Mouse (Mus musculus): ENCODE measurements around the gene Pde6h.

DNA sequence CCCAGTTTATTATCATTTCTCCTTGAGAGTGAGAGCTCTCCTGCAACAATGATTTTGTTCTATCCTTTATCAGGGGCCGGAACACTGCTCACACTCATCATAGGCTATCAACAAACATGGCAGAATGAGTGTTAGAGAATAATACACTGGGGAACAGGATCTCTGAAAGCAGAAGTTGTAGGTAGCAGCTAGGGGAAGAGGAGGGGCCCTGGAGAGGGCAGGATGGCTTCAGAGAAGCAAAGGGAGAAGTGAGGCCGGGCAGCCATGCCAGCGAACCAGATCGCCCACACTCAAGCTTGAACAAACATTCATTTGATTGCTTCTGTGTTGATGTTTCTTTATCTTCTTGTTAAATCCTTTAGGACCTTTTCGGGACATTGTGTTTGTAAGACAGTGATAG is 22.6 kb downstream of the Pde6h start:
- no peak for TF ChIP-seq CTCF (conservative IDR thresholded peaks at IDR 0.05 in 1 of 2, IDR thresholded peaks at IDR 0.05 in 1 of 2; ENCODE audit: low read depth in 2 of 2, low read length in 2 of 2)
- no peak for TF ChIP-seq MAFK (IDR thresholded peaks at IDR 0.05; ENCODE audit: insufficient replicate concordance, low read length)
- TF ChIP-seq MAX (IDR thresholded peaks at IDR 0.05; ENCODE audit: low read length): no peak
- TF ChIP-seq HCFC1 (IDR thresholded peaks at IDR 0.05; ENCODE audit: low read depth, low read length): no peak
- no peak for TF ChIP-seq ETS1 (conservative IDR thresholded peaks at IDR 0.05; ENCODE audit: low read depth, low read length)
- no peak for TF ChIP-seq PAX5 (IDR thresholded peaks at IDR 0.05; ENCODE audit: low read length)
- no peak for TF ChIP-seq RAD21 (IDR thresholded peaks at IDR 0.05; ENCODE audit: low read depth, low read length)
